Mouse (Mus musculus) ovary, postnatal 14 days (tissue): ENCODE data around the gene Nt5c1a.
"Not testable (repeated sequence)": the region's sequence is repeated elsewhere in the genome, so short reads cannot be mapped to it uniquely, and the experiment has no call there.

Experiments used
- DNase-seq: peaks from one replicate; pipeline ENCODE4 v3.0.0; 2022; ENCODE audit warnings: low spot score

The Nt5c1a gene

DNA sequence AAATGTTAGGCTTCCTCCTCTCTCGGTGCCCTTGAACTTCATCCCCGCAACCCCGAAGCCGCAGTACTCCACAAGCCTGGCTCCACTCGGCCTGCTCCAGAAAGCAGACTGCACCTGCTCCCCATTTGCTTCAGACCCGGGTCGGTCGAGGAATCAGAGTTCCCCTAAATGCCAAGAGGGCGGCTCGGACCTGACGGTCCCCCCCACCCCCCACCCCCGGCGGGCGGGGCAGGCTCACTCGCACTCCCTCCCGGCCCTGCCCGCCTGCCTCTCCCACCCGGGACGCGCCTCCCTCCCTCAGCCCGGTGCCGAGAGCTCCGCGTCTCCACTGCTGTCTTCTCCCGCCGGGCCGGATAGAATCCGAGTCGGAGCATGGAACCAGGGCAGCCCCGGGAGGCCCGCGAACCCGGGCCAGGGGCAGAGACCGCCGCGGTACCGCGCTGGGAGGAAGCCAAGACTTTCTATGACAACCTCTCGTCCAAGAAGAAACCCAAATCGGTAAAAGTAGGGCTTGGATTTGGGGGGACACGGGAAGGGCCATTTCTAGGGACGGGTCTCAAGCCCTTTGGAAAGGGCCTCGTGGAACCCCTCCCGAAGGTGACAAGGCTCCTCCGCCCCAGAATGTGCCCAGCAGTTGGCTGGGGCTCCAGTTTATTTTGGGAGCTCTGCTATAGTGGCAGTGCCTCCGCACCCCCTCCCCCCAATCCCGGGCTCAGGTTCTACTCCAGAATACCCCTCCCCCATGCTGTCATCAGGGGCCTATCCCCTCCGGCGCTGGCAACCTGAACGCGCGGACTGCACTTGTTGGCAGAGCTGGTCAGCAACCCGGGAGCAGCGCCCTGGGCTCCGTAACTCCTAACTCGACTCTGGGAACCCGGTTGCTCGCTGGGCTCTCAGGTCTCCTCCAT, at the start of gene Nt5c1a:
Gene Nt5c1a (plus strand): TSS at position 319 of the 908 bp plus-strand sequence.
- no peak for DNase-seq

DNA sequence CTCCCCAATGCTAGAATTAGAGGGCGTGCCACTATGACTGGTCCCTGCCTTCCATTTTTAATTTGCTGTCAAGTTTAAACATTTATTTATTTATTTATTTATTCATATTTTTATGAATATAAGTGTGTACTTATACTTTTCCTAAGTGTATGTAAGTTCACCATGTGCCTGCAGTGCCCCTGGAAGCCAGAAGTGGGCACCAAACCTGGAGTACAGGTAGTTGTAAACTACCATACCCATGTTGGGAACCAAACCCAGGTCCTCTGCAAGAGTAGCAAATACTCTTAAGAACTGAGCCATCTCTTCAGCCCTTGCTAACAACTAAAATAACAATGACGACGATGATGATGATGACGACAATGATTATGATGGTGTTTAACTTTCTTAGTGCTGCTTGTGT, 49.3 kb upstream of the Nt5c1a start:
- no peak for DNase-seq

DNA sequence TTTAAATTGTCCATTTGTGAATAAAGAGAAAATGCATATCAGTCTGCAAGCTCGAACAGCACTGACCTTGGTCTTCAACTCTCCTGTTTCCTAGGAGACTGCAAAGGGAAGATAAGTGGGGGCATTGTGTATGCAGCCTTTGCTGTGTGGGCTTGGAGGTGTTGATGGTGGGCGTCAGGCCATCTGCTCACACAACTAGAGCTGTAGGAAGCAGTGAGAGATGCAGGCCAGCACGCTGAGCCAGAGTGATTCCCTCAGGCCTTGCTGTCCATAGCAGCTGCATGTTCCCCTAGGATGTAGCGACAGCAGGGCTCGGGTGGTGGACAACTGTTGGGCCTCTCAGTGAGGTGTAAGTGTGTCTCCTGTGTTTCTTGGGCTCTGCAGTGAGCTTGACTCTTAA, 48.3 kb upstream of the Nt5c1a start:
- no peak for DNase-seq

DNA sequence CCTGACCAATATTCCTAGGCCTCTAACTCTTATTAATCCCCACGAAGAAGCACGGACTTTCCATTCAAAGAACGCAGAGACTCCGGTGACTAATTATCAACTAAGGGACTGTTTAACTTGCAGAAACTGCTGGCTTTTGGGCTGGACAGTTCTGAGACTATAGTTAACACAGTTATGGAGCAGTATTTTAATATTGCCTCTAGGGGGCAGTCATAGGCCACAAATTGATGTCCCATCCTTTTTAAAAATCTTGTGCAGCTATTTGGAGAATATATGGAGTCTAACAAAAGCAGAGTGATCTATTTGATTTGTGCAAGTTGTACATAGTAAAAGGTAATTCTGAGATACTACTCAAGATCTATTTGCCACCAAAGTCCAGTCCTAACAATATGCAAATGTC, 46.3 kb upstream of the Nt5c1a start:
- peak; percentile 17 for DNase-seq

DNA sequence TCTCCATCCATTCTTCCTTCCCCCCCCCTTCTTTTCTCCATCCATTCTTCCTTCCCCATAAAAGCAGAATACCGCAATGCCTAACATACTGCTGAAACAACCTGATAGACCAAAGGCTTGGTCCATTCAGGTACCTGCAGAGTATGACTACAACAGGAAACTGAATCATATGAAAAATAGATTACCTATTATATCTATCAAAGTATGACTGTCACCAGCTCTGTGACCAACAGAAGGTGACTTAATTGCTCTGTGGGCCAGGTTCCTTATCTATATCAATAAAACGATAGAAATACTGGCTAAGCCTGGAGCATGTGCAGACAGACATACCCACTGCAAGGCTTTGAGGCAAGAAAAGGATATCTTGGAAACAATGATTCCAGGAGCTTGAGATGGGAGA, 45.9 kb upstream of the Nt5c1a start:
- no peak for DNase-seq

DNA sequence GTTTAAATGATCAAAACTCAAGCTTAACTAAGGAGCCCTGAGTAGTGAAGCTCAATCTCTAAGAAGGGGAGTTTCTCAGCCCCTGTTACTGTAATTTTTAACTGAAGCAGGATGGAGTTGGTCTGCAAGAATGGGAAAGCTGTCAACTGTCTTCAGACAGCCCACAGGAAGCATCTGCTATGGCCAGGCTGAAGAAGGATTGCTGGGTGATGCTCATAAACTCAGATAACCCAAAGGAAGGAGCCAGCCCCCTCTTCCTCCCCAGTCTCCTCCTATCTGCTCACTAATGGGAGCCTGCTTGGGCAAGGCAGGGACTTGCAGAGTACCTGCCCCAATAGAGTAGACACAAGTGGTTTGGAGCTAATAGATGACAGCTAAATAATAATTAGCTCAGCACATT, 45.5 kb upstream of the Nt5c1a start:
- DNase-seq: no peak

DNA sequence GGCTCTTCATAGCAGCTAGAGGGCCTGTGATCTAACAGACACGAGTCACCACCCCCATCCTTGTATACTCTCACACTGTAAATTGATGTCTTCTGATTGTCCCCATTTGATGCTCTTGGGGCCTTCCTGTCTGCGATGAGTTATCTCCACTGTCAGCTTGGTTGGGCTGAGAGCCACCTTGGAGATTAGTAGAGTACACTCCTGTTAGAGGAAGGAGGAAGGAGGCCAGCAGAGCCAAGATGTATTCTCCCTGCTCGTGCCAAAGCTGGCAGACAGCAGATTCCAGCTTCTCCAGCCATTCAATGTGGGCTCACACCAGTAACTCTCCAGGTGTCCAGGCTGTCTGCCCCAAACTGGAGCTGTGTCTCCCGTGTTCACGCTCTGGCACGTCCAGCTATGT, 40.7 kb upstream of the Nt5c1a start:
- DNase-seq: no peak

DNA sequence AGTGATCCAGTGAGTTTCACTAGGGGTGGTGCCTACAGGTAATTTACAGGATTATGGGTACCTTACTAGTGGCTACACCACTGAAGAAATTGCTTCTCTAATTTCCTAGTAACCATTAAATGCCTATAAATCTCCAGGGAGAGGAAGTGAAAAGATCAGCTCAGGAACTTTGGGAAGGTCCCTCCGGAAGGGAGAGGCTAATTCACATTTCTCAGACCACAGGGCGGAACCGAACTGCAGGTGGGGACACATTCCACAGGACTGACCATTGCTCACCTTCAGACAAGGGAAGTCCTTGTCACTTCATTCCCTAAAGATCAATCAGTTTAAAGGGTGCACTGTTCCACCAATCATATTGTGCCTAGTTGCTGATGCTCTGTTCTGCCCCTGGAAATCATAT, 40.1 kb upstream of the Nt5c1a start:
- DNase-seq: not testable (repeated sequence)

DNA sequence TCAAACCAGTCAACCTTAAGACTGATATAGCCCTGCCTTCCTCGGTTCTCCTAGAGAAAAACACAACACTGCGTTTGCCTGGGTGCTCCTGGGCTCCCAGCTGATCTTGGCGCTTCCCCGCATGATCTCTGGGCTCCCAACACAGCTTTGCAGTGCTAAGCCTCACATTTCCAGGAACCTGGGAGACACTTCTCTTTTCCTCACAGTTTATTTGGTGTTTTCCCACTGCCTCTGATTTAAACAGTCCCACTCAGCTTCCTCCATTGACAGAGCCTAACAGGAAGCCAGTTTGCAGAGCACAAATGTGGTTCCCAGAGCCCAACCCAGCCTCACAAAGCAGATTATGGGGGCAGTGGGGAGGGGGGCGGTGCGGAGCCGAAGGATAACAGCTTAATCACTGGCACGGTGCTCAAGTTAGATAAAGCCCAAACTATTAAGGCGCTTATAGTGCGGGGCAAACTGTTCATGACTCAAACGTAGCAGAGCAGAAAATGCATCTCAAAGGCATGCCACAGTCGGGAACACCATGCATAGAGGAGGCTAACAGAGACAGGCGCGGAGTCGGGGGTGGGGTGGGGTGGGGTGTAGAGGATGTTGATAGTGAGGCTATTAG, 38.9 kb upstream of the Nt5c1a start:
- DNase-seq: no peak

DNA sequence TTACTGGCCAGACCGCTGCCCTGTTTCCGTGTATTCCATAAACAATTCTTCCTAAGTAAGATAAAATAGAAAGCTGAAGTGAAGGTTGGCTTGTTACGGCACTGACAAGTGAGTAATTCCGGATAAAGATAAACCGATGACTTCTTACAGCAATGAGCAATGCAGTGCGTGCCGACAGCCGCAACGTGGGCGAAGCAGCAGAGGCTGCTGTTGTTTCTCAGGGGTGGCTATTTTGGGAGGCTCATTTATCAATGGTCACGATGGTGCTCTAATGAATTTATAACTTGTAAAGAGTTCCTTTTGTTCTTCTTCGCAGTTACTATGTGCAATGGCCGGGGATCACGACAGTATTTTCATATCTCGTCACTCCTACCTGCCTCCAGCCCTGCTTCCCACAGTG, 37.1 kb upstream of the Nt5c1a start:
- no peak for DNase-seq

DNA sequence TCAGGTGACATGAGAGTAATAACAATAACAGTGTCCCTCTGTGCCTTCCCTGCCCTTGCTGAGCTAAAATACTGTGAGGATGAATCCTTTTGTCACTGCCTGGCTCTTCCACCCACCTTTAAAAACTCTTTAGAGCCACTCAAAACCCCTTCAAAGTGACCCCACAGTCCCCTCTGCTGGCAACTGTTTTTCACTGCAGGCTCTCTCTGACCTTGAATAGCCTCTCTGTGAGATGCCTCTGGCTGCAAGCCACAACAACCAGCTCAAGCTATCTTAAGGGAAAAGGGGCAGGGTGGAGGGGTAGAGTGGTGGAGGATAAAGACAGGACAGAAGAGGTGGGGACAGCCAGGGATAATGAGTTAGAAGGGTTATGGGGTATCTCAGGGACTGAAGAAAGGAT, 29.5 kb upstream of the Nt5c1a start:
- no peak for DNase-seq

DNA sequence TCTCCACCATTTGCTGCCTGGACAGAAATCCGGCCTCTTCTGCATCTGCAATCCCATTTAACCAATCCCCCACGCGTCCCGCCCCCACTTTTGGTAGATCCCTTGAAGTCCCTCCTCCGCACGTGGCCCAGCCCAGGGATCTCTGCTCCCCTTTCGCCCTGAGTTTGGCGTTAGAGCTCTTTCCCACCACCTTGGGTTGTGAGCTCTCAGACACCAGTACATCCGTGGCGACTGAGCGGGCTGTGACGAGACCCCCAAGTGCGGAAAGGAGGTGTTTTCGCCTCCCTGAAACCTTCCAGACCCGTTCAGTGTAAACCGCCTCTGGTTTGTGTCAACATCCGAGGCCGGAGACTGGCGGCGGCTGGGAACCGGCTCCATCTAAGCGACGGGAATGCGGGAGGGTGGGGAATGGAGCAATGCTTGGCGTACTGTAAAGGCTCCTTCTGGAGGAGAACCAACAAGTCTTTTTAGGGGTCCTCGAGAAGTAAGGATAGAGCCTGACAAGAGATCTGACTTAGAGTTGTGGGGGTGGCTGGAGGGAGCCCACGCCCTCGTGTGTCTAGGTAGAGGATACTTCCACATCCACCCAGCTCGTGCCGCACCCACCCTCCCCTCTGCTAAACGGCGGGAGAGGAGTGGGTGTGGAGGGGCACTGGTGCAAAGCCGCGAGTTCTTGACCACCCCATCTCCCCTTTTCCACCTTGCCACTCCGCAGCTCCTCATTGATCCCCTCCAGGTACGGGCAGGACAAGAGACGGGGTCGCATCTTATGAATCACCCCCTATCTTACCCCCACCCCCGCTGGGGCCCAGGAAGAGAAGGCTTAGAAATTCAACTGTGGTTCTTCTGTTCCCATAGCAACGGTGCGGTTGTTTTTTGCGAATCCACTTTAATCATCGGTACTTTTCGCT, 18.7 kb upstream of the Nt5c1a start, which contains the start of gene Hpcal4:
Gene Hpcal4 (plus strand): TSS at position 900 of the 911 bp plus-strand sequence.
- DNase-seq: peak; percentile 18

DNA sequence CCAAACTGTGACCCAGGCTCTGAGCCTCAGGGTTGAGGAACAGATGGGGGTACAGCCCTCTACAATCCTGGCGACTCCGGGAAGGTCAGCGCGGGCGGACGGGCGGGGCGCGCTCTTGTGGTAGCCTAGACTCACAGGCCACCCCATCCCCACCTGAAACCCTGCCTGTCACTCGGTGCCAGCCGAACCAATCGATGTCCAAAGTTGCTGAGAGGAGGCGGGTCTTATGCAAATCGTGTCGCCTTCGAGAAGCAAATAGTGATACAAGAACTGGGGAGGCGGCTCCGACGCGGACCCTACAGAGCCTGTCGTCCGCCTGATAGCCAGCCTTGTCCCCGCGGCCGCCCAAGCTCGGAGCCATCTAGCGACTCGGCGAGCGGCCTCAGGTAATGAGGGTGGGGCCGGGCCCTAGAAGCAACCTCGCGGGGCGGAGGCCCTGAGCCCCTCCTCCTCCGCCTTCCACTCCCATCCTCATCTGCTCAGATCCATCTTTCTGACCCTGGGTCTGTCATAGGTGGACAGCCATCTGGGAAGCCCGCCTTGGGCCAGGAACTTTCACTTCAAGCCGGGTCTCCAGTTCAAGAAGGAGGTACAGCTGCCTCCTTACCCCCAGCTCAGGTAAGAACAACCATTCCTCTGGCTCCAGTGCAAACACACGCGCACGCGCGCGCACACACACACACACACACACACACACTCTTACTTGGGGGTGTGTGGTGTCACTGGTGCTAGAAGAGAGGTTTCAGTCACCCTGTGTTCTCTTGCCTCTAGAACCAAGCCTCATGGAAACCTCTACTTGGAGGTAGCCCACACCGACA, 17.9 kb upstream of the Nt5c1a start:
- DNase-seq: peak; percentile 51

DNA sequence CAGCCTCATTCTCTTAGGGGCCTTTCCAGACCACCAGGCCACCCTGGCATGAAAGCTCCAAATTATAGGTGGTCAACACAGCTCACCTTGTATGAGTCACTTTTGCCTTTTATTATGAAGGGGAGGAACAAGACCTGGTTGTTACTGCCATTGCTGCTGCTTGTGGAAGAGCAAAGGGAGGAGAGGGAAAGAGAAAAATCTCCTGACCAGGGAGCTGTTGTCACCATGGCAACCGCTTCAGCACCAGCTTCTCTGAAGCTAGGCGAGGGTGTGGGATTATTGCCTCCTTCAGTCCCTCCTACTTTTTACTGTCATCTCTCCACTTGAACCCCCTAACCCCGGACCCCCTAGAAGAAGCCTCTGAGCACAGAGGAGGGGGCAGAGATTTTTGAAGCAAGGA, 16.5 kb upstream of the Nt5c1a start:
- DNase-seq: no peak

DNA sequence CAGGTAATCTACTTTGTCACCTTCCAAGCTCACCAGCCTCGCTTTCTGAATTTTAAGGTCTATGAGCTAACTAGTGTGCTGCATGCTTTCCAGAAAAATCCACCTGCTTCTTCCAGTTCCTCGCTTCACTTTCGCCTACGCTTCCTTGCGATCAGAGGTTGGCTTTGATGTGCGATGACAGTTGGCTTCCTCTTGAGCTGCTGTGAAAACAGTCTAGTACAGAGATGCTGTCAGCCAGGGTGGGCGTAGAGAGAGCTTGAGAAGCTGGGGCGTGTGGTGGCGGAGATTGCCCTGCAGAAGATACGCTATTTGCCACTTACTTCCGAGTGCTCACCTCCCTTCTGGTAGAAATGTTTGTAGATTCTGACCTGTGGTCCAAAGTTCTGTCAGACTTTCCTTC, 9.0 kb upstream of the Nt5c1a start:
- no peak for DNase-seq

DNA sequence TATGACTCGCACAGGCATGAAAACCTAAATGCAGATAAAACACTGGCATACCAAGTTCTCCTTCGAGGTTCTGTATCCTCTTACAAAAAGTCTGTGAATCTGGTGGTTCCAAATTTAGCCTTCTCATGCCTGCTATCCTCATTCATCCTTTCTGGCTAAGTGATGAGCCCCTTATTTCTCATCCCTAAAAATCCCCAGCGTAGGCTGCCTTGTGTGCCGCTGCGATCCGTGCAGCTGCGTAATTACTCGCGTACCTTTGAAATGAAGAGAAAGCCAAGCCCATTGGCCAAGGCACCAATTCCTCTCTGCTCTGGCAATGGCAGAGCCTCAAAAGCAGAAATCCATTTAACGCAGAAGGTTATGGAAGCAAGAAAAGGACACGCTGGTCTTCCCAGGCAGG, 7.5 kb upstream of the Nt5c1a start:
- no peak for DNase-seq

DNA sequence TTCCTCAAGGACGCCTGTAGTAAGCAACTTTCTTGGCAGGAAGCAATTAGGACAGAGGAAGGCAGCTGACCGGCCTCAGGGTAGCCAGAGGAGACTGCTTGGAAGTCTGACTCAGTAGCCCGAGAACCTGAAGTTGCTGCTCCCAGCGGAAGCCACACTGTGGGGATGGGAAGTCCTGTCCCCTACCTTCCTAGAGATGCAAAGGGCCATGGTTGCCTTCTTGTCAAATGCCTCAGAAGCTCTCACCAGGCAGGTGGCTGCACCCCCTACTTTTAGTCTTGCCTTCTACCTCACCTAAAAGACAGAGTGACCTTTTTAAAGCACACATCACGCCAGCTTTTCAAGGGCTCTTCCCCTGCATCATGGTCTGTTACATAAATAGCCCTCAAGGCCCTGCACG, 4.6 kb upstream of the Nt5c1a start:
- no peak for DNase-seq

DNA sequence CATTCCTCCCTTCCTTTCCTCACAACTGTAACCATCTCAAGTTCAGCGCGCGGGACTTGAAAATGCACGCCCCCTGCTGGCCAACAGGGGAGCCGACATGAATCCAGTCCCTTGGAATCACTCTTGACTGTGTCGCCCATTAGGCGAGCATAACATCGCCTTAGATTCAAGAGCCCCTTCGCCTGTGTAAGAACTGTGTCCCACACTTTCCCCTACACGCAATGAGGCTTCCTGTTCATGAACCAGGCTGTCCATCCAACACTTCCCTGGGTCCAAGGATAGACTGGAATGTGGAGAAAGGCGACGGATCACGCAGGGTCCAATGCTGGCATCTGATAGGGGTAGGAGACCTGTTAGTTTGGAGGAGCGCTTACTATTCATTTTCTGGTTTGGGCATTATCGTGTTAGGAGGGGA, 526 bp upstream of the Nt5c1a start:
- DNase-seq: peak; percentile 60

DNA sequence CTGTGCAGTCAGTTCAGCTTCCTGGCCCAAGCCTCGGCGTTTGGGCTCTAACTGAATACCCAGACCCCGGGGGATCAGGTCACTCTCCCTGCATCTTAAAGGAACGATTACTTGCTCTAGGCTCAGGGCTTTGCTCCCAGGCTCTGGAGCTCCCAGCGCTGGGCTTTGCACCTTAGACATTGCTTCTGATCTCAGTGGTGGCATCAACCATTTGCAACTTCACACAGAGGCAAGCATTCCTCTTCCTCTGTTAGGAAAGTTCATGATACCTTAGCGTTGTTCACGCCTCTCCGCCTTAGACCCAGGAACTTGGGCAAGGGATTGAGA, 753 bp downstream of the Nt5c1a start:
- no peak for DNase-seq

DNA sequence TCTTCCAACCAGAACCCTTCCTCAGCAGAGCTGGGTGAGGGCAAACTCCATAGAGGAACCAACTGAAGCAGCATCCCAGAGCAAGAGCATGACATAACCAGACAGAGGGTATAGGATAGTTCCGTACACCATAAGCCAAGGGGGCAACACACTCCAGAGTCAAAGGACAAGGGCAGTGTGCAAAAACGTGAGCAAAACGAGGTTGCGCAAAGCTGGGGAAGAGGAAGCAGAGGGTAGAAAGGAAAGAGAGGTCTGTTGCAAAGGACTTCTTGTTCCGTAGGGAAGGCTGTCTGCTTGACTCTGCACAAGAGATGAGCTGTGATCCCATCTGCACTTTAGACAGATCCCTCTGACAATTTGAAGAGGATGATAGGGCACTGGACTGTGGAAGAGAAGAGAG, 6.0 kb downstream of the Nt5c1a start:
- DNase-seq: no peak

DNA sequence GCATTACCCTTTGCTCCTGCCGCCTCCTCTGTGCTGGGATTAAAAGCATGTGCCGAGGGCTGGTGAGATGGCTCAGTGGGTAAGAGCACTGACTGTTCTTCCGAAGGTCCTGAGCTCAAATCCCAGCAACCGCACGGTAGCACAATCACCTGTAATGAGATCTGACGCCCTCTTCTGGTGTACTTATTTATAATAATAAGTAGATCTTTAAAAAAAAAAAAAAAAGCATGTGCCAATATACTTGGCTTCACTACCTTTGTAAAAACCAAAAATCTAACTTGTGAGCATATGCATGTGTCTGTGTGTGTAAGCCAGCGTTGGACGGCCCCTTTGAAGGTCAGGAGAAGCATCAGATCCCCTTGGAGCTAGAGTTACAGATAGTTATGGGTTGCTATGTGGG, 9.7 kb downstream of the Nt5c1a start:
- DNase-seq: no peak

DNA sequence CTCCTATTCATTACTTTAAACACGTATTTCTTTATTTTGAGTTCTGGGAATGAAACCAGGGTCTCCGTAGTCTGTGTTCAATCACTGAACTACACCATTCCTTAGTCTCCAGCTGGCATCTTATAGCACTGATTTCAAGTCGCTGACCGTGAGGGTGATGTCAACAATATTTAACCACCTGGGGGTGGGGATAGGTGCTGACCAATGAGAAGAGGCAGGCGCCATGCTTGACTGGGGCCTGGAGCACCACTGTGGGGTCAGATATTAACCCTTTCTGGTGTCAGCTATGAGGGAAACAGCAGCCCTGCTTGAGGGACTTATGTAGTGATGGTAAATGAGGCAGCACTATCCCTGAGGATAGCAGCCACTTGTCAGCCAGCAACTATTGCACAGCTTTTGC, 10.1 kb downstream of the Nt5c1a start:
- no peak for DNase-seq
